Mouse (Mus musculus) cerebral cortex, adult 2 months (tissue): ENCODE results near the gene Lipa.

Experiments
- WGBS: fragments of 180-500 bp; shearing (Covaris S2); methylation state at CpG from one replicate; pipeline ENCODE4 v1.1.7; 2018; 5-methylcytosine and 5-hydroxymethylcytosine counted together

Gene Lipa

DNA sequence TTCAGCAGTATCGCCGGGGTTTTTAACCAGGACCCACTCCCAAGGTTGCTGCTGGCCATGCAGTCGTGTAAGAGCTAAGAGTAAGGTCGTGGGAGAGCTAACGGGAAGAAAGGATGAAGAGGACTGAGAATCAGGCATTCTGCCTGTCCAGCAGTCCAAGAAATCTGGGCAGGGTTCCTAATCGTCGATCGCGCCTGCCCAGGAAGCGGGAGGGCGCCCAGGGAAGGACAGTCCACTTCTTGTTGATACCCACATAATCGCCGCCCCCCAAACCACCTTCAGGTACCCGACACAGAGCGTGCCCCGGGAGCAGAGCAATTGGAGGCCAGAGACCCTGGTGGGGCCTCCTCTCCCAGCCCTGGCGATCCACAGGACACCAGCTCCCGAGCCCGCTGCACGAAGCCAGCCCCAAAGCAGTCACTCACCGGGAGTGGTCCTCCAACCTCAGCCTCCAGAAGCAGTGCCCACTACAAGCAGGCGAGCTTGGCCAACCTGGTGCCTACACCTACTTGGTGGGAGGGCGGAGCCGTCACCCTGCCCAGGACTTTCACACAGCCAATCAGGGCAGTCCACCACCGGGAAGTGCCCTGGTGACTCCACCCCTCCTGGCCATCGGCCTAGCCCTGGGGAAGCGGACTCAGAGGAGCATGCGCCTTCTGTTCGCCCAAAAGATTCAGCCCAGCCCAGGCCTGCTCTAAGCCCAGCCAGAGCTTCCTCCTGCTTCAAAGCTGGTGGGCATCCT is at the start of gene Lipa:
Gene Lipa, minus strand, starts transcription at position 534 of the 742 bp plus-strand sequence.
- WGBS = under 1% methylated on average over 29 of the region's 29 CpGs

DNA sequence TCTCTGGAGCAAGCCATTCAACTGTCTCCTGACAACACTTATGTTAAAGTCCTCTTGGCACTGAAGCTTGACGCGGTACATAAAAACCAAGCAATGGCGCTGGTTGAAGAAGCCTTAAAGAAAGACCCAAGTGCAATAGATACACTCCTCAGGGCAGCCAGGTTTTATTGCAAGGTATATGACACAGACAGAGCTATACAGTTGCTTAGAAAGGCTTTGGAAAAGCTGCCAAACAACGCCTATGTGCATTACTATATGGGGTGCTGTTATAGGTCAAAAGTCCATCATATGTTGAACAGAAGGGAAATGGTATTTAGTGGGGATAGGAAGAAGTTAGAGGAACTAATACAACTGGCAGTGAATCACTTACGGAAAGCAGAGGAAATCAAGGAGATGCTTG is 46.4 kb upstream of the Lipa start:
- 95% methylated on average over 5 of the region's 5 CpGs for WGBS

DNA sequence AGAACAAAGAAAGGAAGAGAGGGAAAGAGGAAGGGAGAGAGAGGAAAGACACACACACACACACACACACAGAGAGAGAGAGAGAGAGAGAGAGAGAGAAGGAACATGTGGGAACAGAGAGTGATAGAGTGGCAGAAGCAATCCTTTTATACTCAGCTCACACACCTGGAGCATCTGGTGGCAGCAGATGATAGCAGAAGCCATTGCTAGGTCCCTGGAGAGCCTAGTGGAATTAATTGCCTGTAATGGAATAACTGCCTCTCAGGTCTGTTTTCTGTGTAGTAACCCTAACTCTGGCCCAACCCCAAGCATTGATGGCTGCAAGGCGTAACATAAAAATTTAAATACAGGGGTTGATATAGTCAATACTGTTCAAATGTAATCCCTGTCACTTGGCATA is 43.8 kb upstream of the Lipa start:
- WGBS = 96% methylated on average over 1 of the region's 1 CpGs

DNA sequence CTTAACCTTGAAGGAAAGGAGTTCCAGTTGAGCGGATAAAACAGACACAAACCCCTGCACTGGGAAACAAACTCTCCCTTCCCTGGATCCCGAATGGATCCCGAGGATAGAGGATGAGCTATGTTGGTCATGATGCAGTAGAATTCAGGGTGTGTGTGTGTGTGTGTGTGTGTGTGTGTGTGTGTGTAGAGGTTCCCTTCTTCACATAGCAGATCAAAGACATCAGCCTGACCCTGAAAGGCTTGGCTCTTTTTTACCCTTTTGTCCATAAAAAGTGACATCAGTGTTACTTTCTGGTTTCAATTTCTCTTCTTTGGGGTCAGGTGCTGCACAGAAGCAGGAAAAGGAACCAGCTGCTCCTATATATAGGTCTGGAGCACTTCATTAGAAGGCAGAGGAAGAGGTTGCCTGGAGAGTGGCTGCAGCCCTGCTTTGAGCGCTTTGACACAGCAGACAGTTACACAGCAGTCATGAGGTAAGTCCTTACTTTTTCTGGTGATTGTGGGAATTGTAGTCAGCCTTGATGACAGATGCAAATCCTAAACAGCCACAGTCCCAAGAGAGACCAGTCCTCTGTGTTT is 42.7 kb upstream of the Lipa start:
- 80% methylated on average over 4 of the region's 4 CpGs for WGBS

DNA sequence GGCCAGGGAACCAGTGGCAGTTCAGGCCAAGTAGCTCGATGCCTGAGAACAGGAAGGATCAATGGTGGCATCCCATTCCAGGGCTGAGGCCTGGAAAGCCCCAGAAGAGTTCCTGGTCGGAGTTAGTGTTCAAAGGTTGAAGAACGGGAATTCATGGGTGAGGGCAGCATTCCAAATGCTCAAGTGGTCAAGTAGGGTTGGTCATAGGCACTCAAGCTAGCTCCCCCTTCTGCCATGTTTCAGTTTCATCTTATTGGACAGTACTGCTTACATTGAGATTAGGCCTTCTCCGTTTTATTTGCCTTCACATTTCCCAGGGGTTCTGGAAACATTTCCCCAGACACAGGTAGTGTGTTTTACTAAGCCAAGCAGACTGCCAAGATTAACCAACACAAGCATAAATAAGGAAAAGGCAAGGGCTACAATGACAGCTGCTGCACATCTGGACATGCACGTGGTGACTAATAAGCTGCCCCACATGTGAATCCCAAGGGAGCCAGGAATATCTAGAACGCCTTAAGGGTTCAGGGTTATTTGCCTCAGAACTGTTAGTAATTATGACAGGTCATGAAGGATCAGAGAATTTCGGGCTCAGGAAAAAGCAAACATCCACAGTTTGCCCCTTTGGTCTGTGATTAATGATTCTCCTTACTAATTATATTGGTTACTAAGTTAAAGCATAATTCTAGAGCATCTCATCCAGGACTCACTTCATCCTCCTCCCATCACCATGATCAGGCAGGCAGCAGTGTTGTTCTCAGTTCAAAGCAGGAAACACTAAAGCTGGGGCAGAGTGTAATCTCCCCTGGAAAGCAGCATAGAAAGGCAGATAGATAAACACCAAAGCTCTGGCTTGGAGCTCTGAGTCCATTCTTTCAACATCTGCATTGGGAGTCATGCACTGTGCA is 42.0 kb upstream of the Lipa start:
- WGBS = 85% methylated on average over 7 of the region's 7 CpGs

DNA sequence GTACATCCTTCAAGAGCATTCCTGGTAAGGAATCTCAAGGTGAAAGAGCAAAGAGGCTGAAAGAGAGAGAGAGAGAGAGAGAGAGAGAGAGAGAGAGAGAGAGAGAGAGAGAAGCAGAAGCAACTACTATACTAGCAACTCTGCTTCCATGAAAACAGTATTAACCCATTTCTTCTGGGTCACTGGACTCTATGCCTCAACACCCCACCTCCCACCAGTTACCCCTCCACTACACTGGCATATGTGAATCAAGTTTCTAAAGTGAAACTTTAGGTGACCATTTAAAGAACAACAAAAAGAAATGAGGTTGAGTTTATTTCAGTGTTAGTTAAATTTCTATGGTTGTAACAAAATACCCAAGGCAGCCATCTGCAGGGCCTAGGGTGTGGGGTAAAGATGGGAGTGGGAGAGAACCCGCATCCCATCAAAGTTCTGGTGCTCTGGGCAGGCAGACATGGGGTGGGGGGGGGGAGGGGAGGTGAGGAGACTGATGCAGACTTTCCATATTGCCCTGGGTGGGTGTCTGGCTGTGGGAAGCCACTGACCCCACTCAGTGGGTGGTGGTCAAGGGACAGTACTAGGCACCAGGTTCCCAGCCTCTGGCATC is 39.0 kb upstream of the Lipa start:
- 84% methylated on average over 1 of the region's 1 CpGs for WGBS

- WGBS = 65% methylated on average over 3 of the region's 3 CpGs
Measured at GRCm38 (mm10) chr19:34556621-34557020, 29.3 kb upstream of the Lipa start.

DNA sequence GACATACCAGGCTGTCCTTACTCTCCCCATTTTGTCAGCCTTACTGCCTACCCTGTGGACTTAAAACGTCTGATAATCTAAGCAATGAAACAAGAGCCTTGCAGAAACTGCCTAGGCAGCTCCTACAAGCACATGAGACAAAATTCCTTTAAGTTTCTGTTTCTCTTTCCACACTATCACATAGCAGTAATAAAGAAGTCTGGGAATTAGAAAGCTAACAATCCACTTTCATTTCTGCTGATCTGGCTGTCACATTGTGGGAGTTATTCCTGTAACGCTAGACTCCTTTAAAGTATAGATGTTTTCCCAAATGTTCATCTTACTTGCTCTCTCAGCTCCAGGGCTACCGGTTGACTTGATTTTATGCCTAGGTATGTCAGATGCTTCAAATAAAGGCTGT is 26.2 kb upstream of the Lipa start:
- 50% methylated on average over 3 of the region's 3 CpGs for WGBS

DNA sequence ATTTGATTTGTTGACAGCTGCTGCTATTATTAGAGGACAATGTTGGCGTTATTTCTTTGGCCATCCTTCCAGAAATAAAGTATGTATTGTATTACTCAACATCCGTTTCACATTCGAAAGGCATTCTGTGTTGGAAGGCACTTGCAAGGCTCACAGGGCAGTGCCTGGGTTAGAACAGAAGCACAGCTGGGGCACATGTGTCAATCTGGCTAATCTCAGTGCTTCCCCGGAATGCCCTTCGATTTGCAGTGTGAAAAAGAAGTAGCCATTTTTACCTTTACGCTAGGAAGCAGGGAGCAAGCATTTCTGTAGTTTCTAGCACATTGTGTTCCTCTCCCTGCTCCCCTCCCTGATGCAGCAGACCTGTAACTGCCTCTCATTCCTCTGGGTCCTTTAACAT is 25.7 kb upstream of the Lipa start:
- WGBS = 43% methylated on average over 6 of the region's 6 CpGs

DNA sequence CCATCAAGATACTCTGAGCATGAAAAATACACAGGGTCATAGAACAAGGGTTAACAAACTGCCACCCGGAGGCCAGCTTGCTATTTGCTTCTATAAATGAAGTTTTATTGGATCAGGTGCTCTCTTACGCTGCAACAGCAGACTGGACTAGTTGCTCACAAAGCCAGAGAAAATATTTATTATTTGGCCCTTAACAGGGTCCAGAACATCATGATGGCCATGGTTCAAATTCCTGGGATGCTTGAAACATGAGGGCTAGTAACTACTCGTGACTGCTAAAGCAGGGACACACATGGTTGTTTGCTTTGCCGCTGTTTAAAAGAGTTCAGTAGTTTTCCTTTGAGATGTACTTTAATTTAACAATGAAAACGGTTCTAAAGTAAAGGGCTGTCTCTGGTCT is 24.7 kb upstream of the Lipa start:
- WGBS = 59% methylated on average over 5 of the region's 5 CpGs

DNA sequence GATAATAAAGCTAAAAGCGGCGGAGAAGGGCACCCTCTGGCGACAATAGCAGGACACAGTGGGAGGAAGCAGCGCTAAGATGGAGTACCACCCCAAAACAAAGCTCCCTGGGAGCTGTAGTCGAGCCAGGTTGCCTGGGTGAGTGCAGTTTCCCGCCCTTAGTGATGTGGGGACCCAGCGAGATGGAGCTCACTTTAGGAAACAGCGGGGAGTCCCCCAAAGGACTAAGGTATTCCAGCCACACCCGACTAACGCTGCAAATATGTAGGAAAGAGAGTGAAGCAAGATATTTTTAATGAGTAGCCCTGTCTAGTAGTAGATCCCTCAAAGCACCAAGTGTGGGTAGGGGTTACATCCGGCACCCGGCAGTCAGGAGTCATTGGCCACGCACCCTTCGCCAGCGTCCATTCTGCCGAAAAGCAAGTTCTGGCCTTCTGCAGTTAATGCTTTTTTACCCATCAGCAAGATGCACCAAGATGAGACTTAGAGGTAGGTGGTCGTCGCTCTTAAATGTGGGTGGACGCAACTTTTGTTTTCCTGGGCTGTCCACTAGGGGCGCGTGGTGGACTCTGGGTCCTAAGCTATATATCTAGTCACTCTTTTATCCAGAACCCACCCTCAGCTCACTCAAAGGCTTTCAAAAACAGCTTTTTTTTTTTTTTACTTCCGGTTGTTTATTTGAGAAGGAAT is 23.4 kb upstream of the Lipa start, which contains the start of gene Ifit2:
Gene Ifit2, plus strand, starts transcription at position 161 of the 690 bp plus-strand sequence.
- WGBS = under 1% methylated on average over 22 of the region's 22 CpGs

- 19% methylated on average over 4 of the region's 4 CpGs for WGBS
Measured at GRCm38 (mm10) chr19:34550205-34550533, 22.9 kb upstream of the Lipa start.

- WGBS = 25% methylated on average over 7 of the region's 7 CpGs
Measured at GRCm38 (mm10) chr19:34547976-34548375, 20.7 kb upstream of the Lipa start.

DNA sequence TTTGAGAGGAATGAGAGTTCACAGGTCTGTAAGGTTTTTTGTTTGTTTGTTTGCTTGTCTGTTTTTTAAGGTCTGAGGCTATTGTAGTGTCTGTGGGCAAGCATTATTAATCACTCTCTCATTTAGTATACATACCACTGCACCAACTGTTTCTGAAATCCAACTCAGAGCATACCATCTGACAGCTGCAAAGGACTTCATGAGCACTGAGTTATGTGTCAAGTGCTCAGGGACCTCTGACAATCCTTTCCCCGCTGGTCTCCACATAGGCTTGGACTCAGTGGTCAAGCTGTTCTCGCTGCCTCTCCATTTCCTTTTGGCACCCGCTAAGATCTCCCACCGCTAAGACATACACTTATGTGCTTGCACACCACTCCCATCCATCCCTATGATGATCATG is 18.9 kb upstream of the Lipa start:
- 91% methylated on average over 4 of the region's 4 CpGs for WGBS

DNA sequence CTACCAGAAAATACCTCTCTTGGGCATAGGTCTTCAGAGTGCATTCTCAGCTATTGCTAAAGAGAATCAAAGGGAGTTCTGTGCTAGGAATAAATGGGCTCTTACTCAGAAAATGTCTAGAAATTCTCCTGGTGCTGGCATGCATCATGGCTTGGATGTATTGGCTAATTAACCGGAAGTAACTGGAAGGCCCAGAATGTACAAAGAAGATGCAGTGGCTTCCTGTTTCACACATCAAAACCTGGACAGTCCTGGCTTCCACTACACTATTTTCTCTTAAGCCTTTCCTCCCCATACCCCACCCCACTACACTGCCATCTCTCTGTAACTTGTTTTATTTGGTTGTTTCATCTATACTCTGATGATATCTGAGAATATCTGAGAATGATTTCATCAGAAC is 12.1 kb upstream of the Lipa start:
- 77% methylated on average over 1 of the region's 1 CpGs for WGBS

DNA sequence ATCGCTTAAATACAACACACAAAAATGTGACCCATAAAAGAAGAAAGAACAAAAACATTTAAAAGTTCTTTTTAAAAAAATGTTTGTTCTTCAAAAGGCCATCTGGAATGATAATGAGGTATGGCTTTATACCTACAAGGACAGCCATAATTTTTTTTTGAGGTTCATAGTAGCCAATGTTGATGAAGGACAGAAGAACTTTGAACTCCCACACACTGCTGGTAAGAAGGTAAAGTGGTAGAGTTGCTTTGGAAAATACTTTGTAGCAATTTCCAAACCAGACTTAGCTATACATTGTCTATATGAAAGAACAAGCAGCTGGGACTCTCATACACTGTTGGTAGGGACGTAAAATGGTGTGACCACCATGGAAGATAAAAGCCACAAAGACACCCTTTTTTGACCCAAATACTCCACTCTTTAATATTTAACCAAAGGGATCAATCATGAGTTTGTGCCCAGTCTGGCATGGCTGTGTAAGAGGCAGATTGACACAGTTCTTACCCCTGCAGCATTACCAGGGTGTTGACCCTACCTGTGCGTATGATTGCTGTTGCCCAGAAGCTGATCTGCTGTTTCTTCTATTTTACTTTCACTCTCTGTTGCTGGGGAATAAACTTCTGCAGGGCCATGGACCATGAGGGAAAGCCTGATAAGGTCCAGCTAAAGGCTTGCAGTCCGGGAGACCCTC is 4.9 kb upstream of the Lipa start:
- 97% methylated on average over 4 of the region's 4 CpGs for WGBS

DNA sequence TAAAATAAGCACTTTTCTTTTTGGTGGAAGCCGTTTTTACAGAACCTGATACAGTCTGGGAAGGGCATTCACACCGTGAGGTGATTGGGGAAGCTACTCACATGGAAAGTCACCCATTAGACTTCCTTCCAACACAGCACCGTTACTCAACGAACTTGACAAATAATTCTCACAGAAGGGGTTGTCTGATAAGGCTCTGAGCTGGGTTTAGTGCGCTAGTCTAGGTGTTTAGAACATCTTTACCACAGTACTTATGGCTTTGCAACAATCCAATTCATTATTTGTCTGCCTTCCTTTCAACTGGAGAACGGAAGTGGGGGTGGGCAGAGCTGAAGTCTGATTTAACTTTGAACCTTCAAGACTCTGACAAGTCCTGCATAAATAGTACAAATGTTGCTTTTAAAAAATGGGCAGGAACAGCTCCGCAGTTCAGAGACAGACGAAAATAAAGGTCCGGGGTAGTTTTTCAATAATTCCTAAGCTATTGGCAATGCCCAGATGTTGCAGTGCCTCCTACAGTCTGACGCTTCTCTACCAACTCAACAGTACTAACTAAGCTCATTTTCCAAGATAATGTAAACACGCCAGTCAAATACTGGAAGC is 852 bp downstream of the Lipa start:
- 9% methylated on average over 11 of the region's 11 CpGs for WGBS

DNA sequence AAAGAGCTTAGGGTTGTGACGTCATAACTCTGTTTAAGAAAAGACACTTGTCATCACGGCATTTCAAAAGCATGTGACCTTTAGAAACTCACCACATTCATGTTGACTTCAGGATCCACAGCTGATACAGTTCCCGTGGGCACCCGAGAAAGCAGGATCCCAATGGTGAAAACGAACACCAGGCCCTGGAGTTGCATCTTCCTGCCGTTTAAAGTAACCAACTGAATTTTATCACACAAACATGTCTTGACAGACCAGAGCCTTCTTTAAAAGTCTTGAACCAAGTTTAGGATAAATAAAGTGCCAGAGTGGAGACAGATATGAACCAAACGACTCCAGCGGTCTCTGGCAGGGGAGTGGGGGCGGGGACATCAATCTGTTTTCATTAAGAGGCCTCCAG is 2.6 kb downstream of the Lipa start:
- 67% methylated on average over 9 of the region's 9 CpGs for WGBS

DNA sequence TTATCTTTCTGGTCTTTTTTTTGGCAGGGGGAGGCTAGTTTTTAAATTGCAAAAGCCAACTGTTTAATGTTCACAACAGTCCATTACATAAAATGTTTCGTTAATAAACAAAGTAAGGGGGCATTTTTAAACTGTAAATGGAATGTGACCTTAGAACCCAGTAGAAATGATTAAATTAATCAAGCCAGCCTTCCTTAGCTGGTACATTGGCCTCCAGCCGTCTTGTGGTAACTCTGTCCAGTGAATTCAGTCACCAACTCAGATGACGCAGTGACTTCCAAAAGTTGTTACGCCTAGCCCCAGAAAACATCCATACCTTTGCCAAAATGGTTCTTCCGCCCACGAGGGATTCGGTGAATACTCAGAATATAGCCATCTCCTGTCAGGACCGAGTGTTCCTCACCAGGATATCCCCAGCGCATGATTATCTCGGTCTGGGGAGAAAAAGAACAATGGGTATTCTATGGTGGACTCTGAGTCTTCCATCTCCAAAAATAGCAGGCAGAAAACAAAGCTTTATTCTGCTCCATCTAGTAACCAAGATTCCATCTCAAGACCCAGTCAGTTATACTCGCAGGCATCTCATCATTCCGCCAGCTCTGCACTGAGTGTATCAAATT is 4.1 kb downstream of the Lipa start:
- WGBS = 82% methylated on average over 12 of the region's 12 CpGs

GRCm38 (mm10) chr19:34521978-34522377 is 5.3 kb downstream of the Lipa start:
- 94% methylated on average over 1 of the region's 1 CpGs for WGBS
